Mouse (Mus musculus): ENCODE measurements around the gene Dedd2. TPM values are rescaled to one million over a fixed set of nuclear protein-coding genes. Genes with fewer than 3 reads are reported as not detected.

Gene Dedd2
- polyA plus RNA-seq, 1 experiment from 2014 or later = 12.2 TPM

DNA sequence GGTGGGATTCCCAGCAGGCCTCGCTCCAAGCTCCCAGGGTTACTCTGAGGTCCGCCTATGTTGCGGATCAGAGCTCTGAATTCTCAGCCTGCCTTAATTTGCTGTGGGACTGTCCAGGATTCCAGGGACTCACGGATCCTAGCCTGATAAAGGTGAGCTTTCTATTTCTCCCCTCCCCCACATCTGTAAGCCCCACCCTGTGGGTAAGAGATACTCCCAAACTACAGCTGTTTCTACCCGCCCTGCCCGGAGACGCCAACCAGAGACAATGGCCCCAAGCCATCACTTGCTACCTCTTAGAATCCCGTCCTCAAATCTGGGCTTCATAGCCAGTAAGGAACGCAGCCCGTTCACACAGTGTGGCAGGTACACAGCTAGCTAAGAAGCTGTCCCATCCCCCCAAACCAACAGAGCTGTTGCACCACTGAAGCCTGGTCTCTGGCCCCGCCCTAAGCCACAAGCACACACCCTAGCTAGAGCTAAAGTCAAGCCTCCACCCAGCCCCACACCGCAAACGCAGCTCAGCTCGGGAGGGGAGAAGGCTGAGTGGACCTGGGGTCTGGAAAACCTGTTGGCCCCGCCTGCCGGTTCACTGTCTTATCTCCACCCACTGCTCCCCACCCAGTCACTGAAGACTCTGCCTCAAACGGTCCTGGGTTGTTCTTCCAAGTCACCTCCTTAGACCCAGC, 64.8 kb downstream of the Dedd2 start:
- Histone ChIP-seq H3K36me3 (no peaks in the 10 kb centered on the region), H3K27me3 (peaks cover 31% of the 10 kb centered on the region), H3K4me2 (replicated peaks) (peak overlapping the region; percentile 46), H3K9ac (replicated peaks) (peak overlapping the region; percentile 24; the same call in 1 of the 2 replicates), H3K9me3 (no peaks in the 10 kb centered on the region), H3K4me1 (peaks cover 60% of the 10 kb centered on the region), H3K27ac (replicated peaks) (peak overlapping the region; percentile 55), H3K4me3 (peak overlapping the region; percentile 40)
- WGBS = 11% methylated on average over 17 of the region's 17 CpGs
- ATAC-seq (ENCODE audit: low FRiP score, low read depth) = no peak

GRCm38 (mm10) chr7:25154648-25155047, 65.8 kb downstream of the Dedd2 start:
- H3K4me2 ChIP-seq (replicated peaks) = peak overlapping the region; percentile 46
- ATAC-seq (ENCODE audit: low FRiP score, low read depth) = no peak
- H3K4me3 ChIP-seq = peak overlapping the region; percentile 40
- H3K36me3 ChIP-seq = no peaks in the 10 kb centered on the region
- H3K9ac ChIP-seq (replicated peaks) = peak overlapping the region; percentile 66
- peaks cover 70% of the 10 kb centered on the region for H3K4me1 ChIP-seq
- 71% methylated on average over 4 of the region's 4 CpGs for WGBS
- H3K9me3 ChIP-seq = no peaks in the 10 kb centered on the region
- H3K27ac ChIP-seq (replicated peaks) = peak overlapping the region; percentile 95
- peaks cover 35% of the 10 kb centered on the region for H3K27me3 ChIP-seq

GRCm38 (mm10) chr7:25153841-25154240, 66.6 kb downstream of the Dedd2 start:
- Histone ChIP-seq H3K4me1 (peaks cover 73% of the 10 kb centered on the region), H3K9me3 (no peaks in the 10 kb centered on the region), H3K36me3 (no peaks in the 10 kb centered on the region), H3K27ac (replicated peaks) (peak overlapping the region; percentile 95), H3K27me3 (peaks cover 39% of the 10 kb centered on the region), H3K4me2 (replicated peaks) (peak overlapping the region; percentile 46), H3K9ac (replicated peaks) (peak overlapping the region; percentile 66), H3K4me3 (peak overlapping the region; percentile 40)
- ATAC-seq (ENCODE audit: low FRiP score, low read depth) = no peak
- WGBS = 60% methylated on average over 7 of the region's 7 CpGs

DNA sequence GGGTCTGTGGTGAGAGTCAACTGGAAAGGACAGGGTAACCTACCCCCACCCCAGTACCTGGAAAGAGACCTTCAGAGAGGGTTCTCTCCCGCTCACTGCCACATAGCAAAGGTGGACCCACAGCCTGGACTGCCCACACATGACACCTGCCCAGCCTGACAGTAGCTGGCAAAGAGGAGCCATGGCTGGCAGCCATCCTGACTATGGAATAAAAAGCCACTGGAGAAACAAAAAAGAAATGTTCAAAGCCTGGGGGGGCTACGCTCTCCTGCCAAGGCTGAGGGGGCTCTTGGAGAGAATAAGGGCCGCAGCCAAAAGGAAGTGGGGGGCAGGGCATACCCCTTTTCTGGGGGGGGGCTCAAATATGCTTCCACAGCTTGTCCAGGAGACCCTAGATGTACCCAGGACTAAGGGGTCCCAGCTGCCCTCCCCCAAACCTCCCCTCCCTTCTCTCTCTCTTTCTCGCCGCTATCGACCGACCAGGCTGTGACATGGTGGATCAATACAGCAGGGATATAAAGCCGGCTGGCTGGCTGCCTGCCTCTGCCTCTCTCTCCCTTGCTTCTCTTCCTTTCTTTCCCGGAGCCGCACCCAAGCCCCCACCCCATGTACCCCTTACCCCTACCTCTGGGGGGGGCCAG, 68.4 kb downstream of the Dedd2 start:
- no peak for ATAC-seq (ENCODE audit: low FRiP score, low read depth)
- peak overlapping the region; percentile 40 for H3K4me3 ChIP-seq
- H3K9me3 ChIP-seq = no peaks in the 10 kb centered on the region
- 25% methylated on average over 10 of the region's 10 CpGs for WGBS
- H3K27me3 ChIP-seq = peaks cover 35% of the 10 kb centered on the region
- H3K4me2 ChIP-seq (replicated peaks) = peak overlapping the region; percentile 46
- peaks cover 73% of the 10 kb centered on the region for H3K4me1 ChIP-seq
- H3K27ac ChIP-seq (replicated peaks) = peak overlapping the region; percentile 95
- peak overlapping the region; percentile 66 for H3K9ac ChIP-seq (replicated peaks)
- no peaks in the 10 kb centered on the region for H3K36me3 ChIP-seq

DNA sequence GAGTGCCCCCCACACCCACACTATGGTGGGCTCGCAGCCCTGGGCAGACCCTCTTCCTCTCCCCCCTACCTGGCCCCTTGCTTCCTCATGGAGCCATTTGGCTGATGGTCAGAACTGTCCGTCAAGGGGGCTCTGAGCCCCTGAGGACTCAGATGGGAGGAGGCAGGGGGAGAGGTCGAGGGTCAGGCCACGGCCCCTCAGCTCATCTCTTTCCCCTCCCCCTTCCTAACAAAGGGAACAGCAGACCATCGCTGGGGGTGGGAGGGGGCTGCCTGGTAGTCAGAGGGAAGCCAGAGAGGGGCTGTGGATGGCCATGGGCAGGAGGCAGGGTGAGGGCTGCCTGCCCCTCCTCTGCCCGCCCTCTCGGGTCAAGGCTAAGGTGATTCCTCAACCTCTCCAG, 69.4 kb downstream of the Dedd2 start:
- Histone ChIP-seq H3K27ac (replicated peaks) (peak overlapping the region; percentile 95), H3K27me3 (peaks cover 25% of the 10 kb centered on the region), H3K4me3 (peak overlapping the region; percentile 24), H3K4me1 (peaks cover 67% of the 10 kb centered on the region), H3K9ac (replicated peaks) (peak overlapping the region; percentile 66), H3K36me3 (no peaks in the 10 kb centered on the region), H3K4me2 (replicated peaks) (peak overlapping the region; percentile 46), H3K9me3 (no peaks in the 10 kb centered on the region)
- peak; percentile 35; the same call in 1 of the 2 replicates for ATAC-seq (ENCODE audit: low FRiP score, low read depth)
- 2% methylated on average over 6 of the region's 7 CpGs for WGBS

- H3K4me3 ChIP-seq = peak overlapping the region; percentile 24
- peak; percentile 65 for ATAC-seq (ENCODE audit: low FRiP score, low read depth)
- peak overlapping the region; percentile 46 for H3K4me2 ChIP-seq (replicated peaks)
- H3K27ac ChIP-seq (replicated peaks) = peak overlapping the region; percentile 95
- under 1% methylated on average over 18 of the region's 18 CpGs for WGBS
- peaks cover 59% of the 10 kb centered on the region for H3K4me1 ChIP-seq
- peak overlapping the region; percentile 66 for H3K9ac ChIP-seq (replicated peaks)
- H3K36me3 ChIP-seq = no peaks in the 10 kb centered on the region
- peaks cover 22% of the 10 kb centered on the region for H3K27me3 ChIP-seq
- H3K9me3 ChIP-seq = no peaks in the 10 kb centered on the region
Observed at GRCm38 (mm10) chr7:25150151-25150663, 70.2 kb downstream of the Dedd2 start.

Small RNA genes within 50 kb of the gene (microRNA-seq; reads per million reads assigned to microRNA genes)
- not detected for gene Mir7048

Other genes with a start within 250 kb of the Dedd2 start
- 111 and 118 TPM in 2 replicates for gene Rabac1, start 247.9 kb downstream of the Dedd2 start, polyA plus RNA-seq (2016; fragmentation: Nextera tagmentation; extraction: Ambion mirVana)
- 77.8 and 86.3 TPM in 2 replicates for gene Atp1a3, start 214.7 kb downstream of the Dedd2 start, polyA plus RNA-seq (2016; fragmentation: Nextera tagmentation; extraction: Ambion mirVana)
- gene Grik5, start 148.3 kb downstream of the Dedd2 start, polyA plus RNA-seq (2016; fragmentation: Nextera tagmentation; extraction: Ambion mirVana) = 14.9 and 18.1 TPM in 2 replicates
- 42.2 and 42.8 TPM in 2 replicates for gene Zfp574, start 148.0 kb downstream of the Dedd2 start, polyA plus RNA-seq (2016; fragmentation: Nextera tagmentation; extraction: Ambion mirVana)
- gene Pou2f2, start 40.9 kb downstream of the Dedd2 start, polyA plus RNA-seq (2016; fragmentation: Nextera tagmentation; extraction: Ambion mirVana) = 44.0 and 63.7 TPM in 2 replicates
- gene Zfp526, start 810 bp upstream of the Dedd2 start, polyA plus RNA-seq (2016; fragmentation: Nextera tagmentation; extraction: Ambion mirVana) = 2.3 and 2.5 TPM in 2 replicates
- gene Gsk3a, start 17.2 kb upstream of the Dedd2 start, polyA plus RNA-seq (2016; fragmentation: Nextera tagmentation; extraction: Ambion mirVana) = 17.9 and 19.0 TPM in 2 replicates
- 8.8 and 10.0 TPM in 2 replicates for gene Erf, start 30.1 kb upstream of the Dedd2 start, polyA plus RNA-seq (2016; fragmentation: Nextera tagmentation; extraction: Ambion mirVana)
- gene Cic, start 47.1 kb upstream of the Dedd2 start, polyA plus RNA-seq (2016; fragmentation: Nextera tagmentation; extraction: Ambion mirVana) = 39.4 and 40.8 TPM in 2 replicates
- 399 and 410 TPM in 2 replicates for gene Pafah1b3, start 77.4 kb upstream of the Dedd2 start, polyA plus RNA-seq (2016; fragmentation: Nextera tagmentation; extraction: Ambion mirVana)
- gene Prr19, start 80.8 kb upstream of the Dedd2 start, polyA plus RNA-seq (2016; fragmentation: Nextera tagmentation; extraction: Ambion mirVana) = 1.3 and 1.7 TPM in 2 replicates
- gene Tmem145, start 85.5 kb upstream of the Dedd2 start, polyA plus RNA-seq (2016; fragmentation: Nextera tagmentation; extraction: Ambion mirVana) = 20.1 and 21.4 TPM in 2 replicates
- 20.8 and 21.3 TPM in 2 replicates for gene Megf8, start 96.5 kb upstream of the Dedd2 start, polyA plus RNA-seq (2016; fragmentation: Nextera tagmentation; extraction: Ambion mirVana)
- not detected in 2 replicates for gene Cnfn, start 149.1 kb upstream of the Dedd2 start, polyA plus RNA-seq (2016; fragmentation: Nextera tagmentation; extraction: Ambion mirVana)
- gene Lipe, start 178.1 kb upstream of the Dedd2 start, polyA plus RNA-seq (2016; fragmentation: Nextera tagmentation; extraction: Ambion mirVana) = 5.9 and 8.5 TPM in 2 replicates
- gene Cxcl17, start 192.3 kb upstream of the Dedd2 start, polyA plus RNA-seq (2016; fragmentation: Nextera tagmentation; extraction: Ambion mirVana) = 0.65 and 0.75 TPM in 2 replicates